Mouse (Mus musculus) CH12.LX (cell line): ENCODE data around the gene Recql5. TPM values are rescaled to one million over a fixed set of nuclear protein-coding genes. Genes with fewer than 3 reads are reported as not detected.
A peak's percentile ranks its signal among the peaks of the same experiment; 100 is the strongest.

Source experiments
- DNase-seq: peaks from one replicate; pipeline ENCODE4 v3.0.0-alpha.2; 2013; ENCODE audit errors: extremely low read depth
- H3K27ac ChIP-seq: 2 replicates; pipeline ENCODE4 v1.5.1; 2012; ENCODE audit warnings: low read depth, mild to moderate bottlenecking, control low read depth, moderate library complexity; ENCODE audit not compliant: insufficient read depth
- H3K27me3 ChIP-seq: replicated peaks from 2 replicates; pipeline ENCODE3; 2012; ENCODE audit warnings: inconsistent platforms
- H3K36me3 ChIP-seq, 2 experiments: replicated peaks in 1 of 2; 2 replicates each; pipeline versions ENCODE3 to v1.6.1; 2012; ENCODE audit warnings: inconsistent platforms in 1 of 2, low read length in 1 of 2, mild to moderate bottlenecking in 1 of 2, mixed read lengths in 1 of 2, moderate library complexity in 1 of 2; ENCODE audit not compliant: control insufficient read depth in 1 of 2, insufficient read depth in 1 of 2
- H3K4me1 ChIP-seq, 2 experiments: 2 replicates each; pipeline ENCODE4 v1.6.1; 2012; ENCODE audit warnings: inconsistent platforms in 1 of 2, moderate library complexity in 1 of 2; ENCODE audit not compliant: insufficient read depth in 2 of 2, control insufficient read depth in 1 of 2
- H3K4me2 ChIP-seq: 2 replicates; pipeline ENCODE4 v1.6.1; 2012; ENCODE audit warnings: low read depth, mild to moderate bottlenecking, control low read depth; ENCODE audit not compliant: poor library complexity, insufficient read depth, severe bottlenecking
- H3K4me3 ChIP-seq, 3 experiments: fragments of 150-350 bp in 1 of 3; sonication (generic) in 1 of 3; replicated peaks in 1 of 3; 2 replicates each; pipeline versions ENCODE3 to v1.5.1; 2011 to 2012; ENCODE audit warnings: low read depth in 2 of 3, low read length in 2 of 3, mild to moderate bottlenecking in 2 of 3, moderate library complexity in 2 of 3, control low read depth in 1 of 3, improper control_type of control experiment in 1 of 3, inconsistent platforms in 1 of 3, mixed read lengths in 1 of 3; ENCODE audit not compliant: poor library complexity in 1 of 3
- H3K79me2 ChIP-seq: replicated peaks from 2 replicates; pipeline ENCODE4 v1.6.1; 2012; ENCODE audit warnings: mild to moderate bottlenecking, moderate library complexity; ENCODE audit not compliant: control insufficient read depth, poor library complexity, insufficient read depth, severe bottlenecking; ENCODE audit errors: extremely low read depth
- H3K9ac ChIP-seq: 2 replicates; pipeline ENCODE4 v1.6.1; 2012; ENCODE audit warnings: low read depth, mild to moderate bottlenecking, control low read depth, moderate library complexity; ENCODE audit not compliant: insufficient read depth
- H3K9me3 ChIP-seq: replicated peaks from 2 replicates; pipeline ENCODE3; 2012; ENCODE audit warnings: low read length, inconsistent platforms, mixed read lengths
- BHLHE40 ChIP-seq: IDR thresholded peaks from 2 replicates; pipeline ENCODE4 v1.6.1; 2011; ENCODE audit warnings: mild to moderate bottlenecking, low read depth, low read length, improper control_type of control experiment
- CHD1 ChIP-seq: IDR thresholded peaks from 2 replicates; pipeline ENCODE4 v1.6.1; 2012; ENCODE audit warnings: low read depth, low read length, improper control_type of control experiment, inconsistent platforms
- CTCF ChIP-seq, 2 experiments: IDR thresholded peaks in 1 of 2; conservative IDR thresholded peaks in 1 of 2; 2 replicates each; pipeline ENCODE4 v1.5.1; 2011 to 2012; ENCODE audit warnings: low read depth in 2 of 2, low read length in 2 of 2, improper control_type of control experiment in 1 of 2, inconsistent platforms in 1 of 2, mild to moderate bottlenecking in 1 of 2, moderate library complexity in 1 of 2
- ELF1 ChIP-seq: IDR thresholded peaks from 2 replicates; pipeline ENCODE4 v1.6.1; 2014; ENCODE audit warnings: low read depth, mild to moderate bottlenecking, inconsistent platforms, low read length, improper control_type of control experiment
- EP300 ChIP-seq: IDR thresholded peaks from 2 replicates; pipeline ENCODE4 v1.6.1; 2011; ENCODE audit warnings: low read length, improper control_type of control experiment
- ETS1 ChIP-seq: conservative IDR thresholded peaks from 2 replicates; pipeline ENCODE4 v1.6.1; 2012; ENCODE audit warnings: low read depth, mild to moderate bottlenecking, inconsistent platforms, low read length, improper control_type of control experiment, moderate library complexity
- IRF4 ChIP-seq: IDR thresholded peaks from 2 replicates; pipeline ENCODE4 v1.6.1; 2014; ENCODE audit warnings: low read depth, mild to moderate bottlenecking, inconsistent platforms, low read length, improper control_type of control experiment
- MAFK ChIP-seq: IDR thresholded peaks from 2 replicates; pipeline ENCODE4 v1.6.1; 2011; ENCODE audit warnings: low read length, improper control_type of control experiment; ENCODE audit not compliant: insufficient replicate concordance
- MAZ ChIP-seq: IDR thresholded peaks from 2 replicates; pipeline ENCODE4 v1.6.1; 2012; ENCODE audit warnings: low read depth, mild to moderate bottlenecking, inconsistent platforms, low read length, improper control_type of control experiment, moderate library complexity
- MEF2A ChIP-seq: IDR thresholded peaks from 2 replicates; pipeline ENCODE4 v1.6.1; 2014; ENCODE audit warnings: low read depth, mild to moderate bottlenecking, inconsistent platforms, low read length, improper control_type of control experiment, borderline replicate concordance
- MYC ChIP-seq: IDR thresholded peaks from 2 replicates; pipeline ENCODE4 v1.6.1; 2011; ENCODE audit warnings: low read depth, mild to moderate bottlenecking, improper control_type of control experiment, low read length
- POLR2A ChIP-seq: IDR thresholded peaks from 2 replicates; pipeline ENCODE4 v1.6.1; 2011; ENCODE audit warnings: low read depth, mild to moderate bottlenecking, improper control_type of control experiment, low read length
- POLR2AphosphoS2 ChIP-seq: IDR thresholded peaks from 2 replicates; pipeline ENCODE4 v1.6.1; 2011; ENCODE audit warnings: low read depth, low read length, improper control_type of control experiment
- RAD21 ChIP-seq: IDR thresholded peaks from 2 replicates; pipeline ENCODE4 v1.6.1; 2011; ENCODE audit warnings: low read depth, mild to moderate bottlenecking, low read length, improper control_type of control experiment, moderate library complexity
- SMC3 ChIP-seq: IDR thresholded peaks from 2 replicates; pipeline ENCODE4 v1.6.1; 2011; ENCODE audit warnings: low read depth, low read length, improper control_type of control experiment
- TCF12 ChIP-seq: IDR thresholded peaks from 2 replicates; pipeline ENCODE4 v1.6.1; 2014; ENCODE audit warnings: low read depth, mild to moderate bottlenecking, inconsistent platforms, low read length, improper control_type of control experiment
- UBTF ChIP-seq: IDR thresholded peaks from 2 replicates; pipeline ENCODE4 v1.6.1; 2012; ENCODE audit warnings: low read depth, mild to moderate bottlenecking, inconsistent platforms, low read length, improper control_type of control experiment, moderate library complexity
- USF2 ChIP-seq: conservative IDR thresholded peaks from 2 replicates; pipeline ENCODE4 v1.6.1; 2011; ENCODE audit warnings: low read depth, low read length, improper control_type of control experiment
- ZMIZ1 ChIP-seq: IDR thresholded peaks from 2 replicates; pipeline ENCODE4 v1.6.1; 2012; ENCODE audit warnings: low read depth, mild to moderate bottlenecking, inconsistent platforms, low read length, improper control_type of control experiment
- ZNF384 ChIP-seq: IDR thresholded peaks from 2 replicates; pipeline ENCODE4 v1.6.1; 2012; ENCODE audit warnings: low read depth, low read length, improper control_type of control experiment, inconsistent platforms
- dilution Hi-C: fragments of 300-500 bp; cut with MboI; formaldehyde crosslinking; loops from 2 replicates; pipeline ENCODE4 v1.14.3; 2020; ENCODE audit warnings: low sequenced_read_pairs; ENCODE audit not compliant: extremely low pct_unique_long_range_greater_than_20kb, extremely low pct_ligation_motif_present
- in situ Hi-C: fragments of 300-500 bp; cut with MboI; formaldehyde crosslinking; loops from 3 replicates; pipeline ENCODE4 v1.14.3; 2019; ENCODE audit warnings: low sequenced_read_pairs, low pct_ligation_motif_present, low pct_unique_long_range_greater_than_20kb, mixed read lengths
- polyA plus RNA-seq: library from polyadenylated mRNA; unstranded; fragments of >175 nt; gene quantifications from 2 replicates; pipeline ENCODE4 v1.2.1, GENCODE M21; 2012; ENCODE audit warnings: low read depth; ENCODE audit not compliant: insufficient read length
- total RNA-seq, 2 experiments: library from RNA; depleted of rRNA; stranded (reverse); fragments of 300-350 nt in 1 of 2; fragments of >200 nt in 1 of 2; gene quantifications; 2 replicates each; pipeline ENCODE4 v1.2.3; 2012 to 2014

The Recql5 gene
- total and polyA plus RNA-seq, 3 experiments, result 21.8 to 43.3 (median 31.0) TPM

DNA sequence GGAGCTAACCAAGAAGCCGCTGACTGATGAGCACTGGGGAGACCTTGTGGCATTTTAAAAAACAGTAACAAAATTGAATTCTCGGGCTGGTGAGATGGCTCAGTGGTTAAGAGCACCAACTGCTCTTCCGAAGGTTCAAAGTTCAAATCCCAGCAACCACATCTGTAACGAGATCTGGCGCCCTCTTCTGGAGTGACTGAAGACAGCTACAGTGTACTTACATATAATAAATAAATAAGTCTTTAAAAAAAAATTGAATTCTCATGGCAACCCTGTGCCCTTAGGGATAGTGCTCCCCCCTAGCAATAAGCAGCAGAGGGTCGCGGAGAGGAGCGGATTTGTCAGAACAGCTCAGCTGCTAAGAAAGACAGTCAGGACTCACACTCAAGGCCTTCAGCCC lies 69.4 kb downstream of the Recql5 start:
- dilution Hi-C loops, result no loop called here
- no peak overlapping the region for H3K27ac ChIP-seq
- peaks cover 3 to 4% of the 10 kb centered on the region in 2 experiments; a peak in 2 of 4 replicates for H3K4me1 ChIP-seq
- no peaks in the 10 kb centered on the region for H3K36me3 ChIP-seq
- TF ChIP-seq CTCF (conservative IDR thresholded peaks at IDR 0.05 in 1 of 2, IDR thresholded peaks at IDR 0.05 in 1 of 2; ENCODE audit: low read depth in 2 of 2, low read length in 2 of 2) (peak; percentile 17 to 46; a peak in 2 of 4 replicates), CHD1 (no peak), TCF12 (no peak)
- H3K27me3 ChIP-seq, result peaks cover 76% of the 10 kb centered on the region
- H3K79me2 ChIP-seq, result no peaks in the 10 kb centered on the region
- H3K9me3 ChIP-seq, result no peaks in the 10 kb centered on the region
- in situ Hi-C loops, result no loop called here
- H3K4me3 ChIP-seq, result no peak overlapping the region
- H3K9ac ChIP-seq, result no peak overlapping the region
- DNase-seq, result no peak
- H3K4me2 ChIP-seq, result no peak overlapping the region

DNA sequence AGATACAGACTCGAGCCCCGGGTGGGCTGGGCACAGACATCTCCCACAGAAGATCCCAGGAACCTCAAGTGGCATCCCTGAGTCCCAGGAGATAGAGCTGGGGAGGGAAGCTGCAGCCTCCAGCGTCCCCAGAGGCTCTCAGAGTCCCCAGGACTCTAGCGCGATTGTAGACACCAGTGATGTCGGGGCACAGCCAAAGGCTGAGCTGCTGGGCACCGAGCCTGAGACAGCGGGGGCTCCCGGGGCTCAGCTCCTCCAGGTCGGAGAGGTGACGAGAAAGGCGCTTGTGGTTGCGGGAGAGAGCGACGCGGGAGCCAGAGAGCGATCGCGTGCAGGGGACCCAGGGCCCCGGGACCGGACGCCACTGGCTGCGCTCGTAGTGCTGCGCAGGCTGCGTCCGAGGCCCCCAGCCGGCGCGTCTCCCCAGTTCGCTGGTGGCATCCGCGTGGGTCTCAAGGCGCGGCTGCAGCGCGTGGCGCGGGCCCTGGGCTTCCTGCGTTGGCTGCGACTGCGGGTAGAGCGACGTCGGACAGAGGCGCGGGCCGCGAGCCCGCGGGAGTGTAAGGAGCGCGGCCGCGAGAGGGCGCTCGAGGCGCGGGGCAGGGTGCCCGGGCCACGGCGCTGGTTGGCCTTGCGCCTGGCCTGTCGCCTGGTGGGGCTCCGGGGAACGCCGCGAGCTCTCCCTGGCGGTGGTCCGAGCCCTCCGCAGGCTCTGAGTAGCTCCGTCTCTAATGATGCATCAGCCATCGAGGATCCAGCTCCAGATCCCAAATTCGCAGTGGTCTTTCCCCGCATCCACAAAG lies 73.9 kb downstream of the Recql5 start:
- peak overlapping the region; percentile 64; the same call in 1 of the 2 replicates for H3K4me2 ChIP-seq
- TF ChIP-seq UBTF (peak; percentile 76; the same call in 1 of the 2 replicates), MYC (no peak), IRF4 (no peak; the same call in 1 of the 2 replicates), CTCF (conservative IDR thresholded peaks at IDR 0.05 in 1 of 2, IDR thresholded peaks at IDR 0.05 in 1 of 2; ENCODE audit: low read depth in 2 of 2, low read length in 2 of 2) (peak; percentile 34 to 99), TCF12 (no peak; the same call in 1 of the 2 replicates), MAZ (no peak), RAD21 (peak; percentile 73), POLR2AphosphoS2 (no peak), EP300 (no peak), MAFK (no peak), ELF1 (no peak), MEF2A (0 out of 2 replicates have a peak, but pooled peaks have one; percentile 7), SMC3 (peak; percentile 85), ZMIZ1 (no peak), POLR2A (no peak), ZNF384 (no peak), USF2 (no peak), ETS1 (no peak), BHLHE40 (no peak)
- H3K4me3 ChIP-seq, result peak overlapping the region in 1 of 3 experiments; percentile 21
- peak; percentile 78 for DNase-seq
- no peak overlapping the region for H3K9ac ChIP-seq
- H3K27ac ChIP-seq, result no peak overlapping the region
- H3K4me1 ChIP-seq, result peaks cover 3 to 4% of the 10 kb centered on the region in 2 experiments; a peak in 2 of 4 replicates
- in situ Hi-C loops (no loop called here), dilution Hi-C loops (no loop called here)
- no peaks in the 10 kb centered on the region for H3K79me2 ChIP-seq
- H3K27me3 ChIP-seq, result peaks cover 45% of the 10 kb centered on the region
- H3K36me3 ChIP-seq, result peaks cover 5 to 14% of the 10 kb centered on the region in 2 experiments
- no peaks in the 10 kb centered on the region for H3K9me3 ChIP-seq
